Mouse (Mus musculus): ENCODE measurements around the gene Hnf1b. TPM values are rescaled to one million over a fixed set of nuclear protein-coding genes. Genes with fewer than 3 reads are reported as not detected.

The Hnf1b gene
- polyA plus RNA-seq, 1 experiment: 0.40 TPM

GRCm38 (mm10) chr11:83878417-83878952, 28.6 kb downstream of the Hnf1b start:
- Histone ChIP-seq H3K27ac (ENCODE audit: insufficient read depth, low read length) (no peak overlapping the region), H3K27me3 (ENCODE audit: control insufficient read depth, insufficient read depth, low read length) (no peaks in the 10 kb centered on the region), H3K4me1 (ENCODE audit: control insufficient read depth, insufficient read depth, insufficient read length) (no peaks in the 10 kb centered on the region), H3K36me3 (ENCODE audit: control insufficient read depth, insufficient read depth, low read length) (no peaks in the 10 kb centered on the region), H3K4me3 (ENCODE audit: extremely low read depth, insufficient read depth, insufficient read length) (no peak overlapping the region)
- 65% methylated on average over 4 of the region's 4 CpGs for WGBS
- TF ChIP-seq POLR2A (IDR thresholded peaks at IDR 0.05; ENCODE audit: low read depth, low read length): no peak
- no peak for TF ChIP-seq CTCF (IDR thresholded peaks at IDR 0.05; ENCODE audit: extremely low read depth, insufficient read depth, insufficient read length, insufficient replicate concordance)
- DNase-seq (ENCODE audit: low read depth in 1 of 2, low spot score in 2 of 2): no peak

- no peak overlapping the region for H3K4me3 ChIP-seq (ENCODE audit: extremely low read depth, insufficient read depth, insufficient read length)
- 38% methylated on average over 3 of the region's 3 CpGs for WGBS
- H3K36me3 ChIP-seq (ENCODE audit: control insufficient read depth, insufficient read depth, low read length): no peaks in the 10 kb centered on the region
- H3K4me1 ChIP-seq (ENCODE audit: control insufficient read depth, insufficient read depth, insufficient read length): no peaks in the 10 kb centered on the region
- H3K27ac ChIP-seq (ENCODE audit: insufficient read depth, low read length): no peak overlapping the region
- DNase-seq (ENCODE audit: low read depth in 1 of 2, low spot score in 2 of 2): no peak
- TF ChIP-seq POLR2A (IDR thresholded peaks at IDR 0.05; ENCODE audit: low read depth, low read length) (no peak), CTCF (IDR thresholded peaks at IDR 0.05; ENCODE audit: extremely low read depth, insufficient read depth, insufficient read length, insufficient replicate concordance) (no peak)
- no peaks in the 10 kb centered on the region for H3K27me3 ChIP-seq (ENCODE audit: control insufficient read depth, insufficient read depth, low read length)
Measured at GRCm38 (mm10) chr11:83879130-83879529, 29.3 kb downstream of the Hnf1b start.

GRCm38 (mm10) chr11:83881438-83881837, 31.6 kb downstream of the Hnf1b start:
- H3K36me3 ChIP-seq (ENCODE audit: control insufficient read depth, insufficient read depth, low read length): no peaks in the 10 kb centered on the region
- no peak overlapping the region for H3K4me3 ChIP-seq (ENCODE audit: extremely low read depth, insufficient read depth, insufficient read length)
- WGBS: 86% methylated on average over 5 of the region's 5 CpGs
- TF ChIP-seq CTCF (IDR thresholded peaks at IDR 0.05; ENCODE audit: extremely low read depth, insufficient read depth, insufficient read length, insufficient replicate concordance): no peak
- no peak for TF ChIP-seq POLR2A (IDR thresholded peaks at IDR 0.05; ENCODE audit: low read depth, low read length)
- DNase-seq (ENCODE audit: low read depth in 1 of 2, low spot score in 2 of 2): no peak
- no peaks in the 10 kb centered on the region for H3K27me3 ChIP-seq (ENCODE audit: control insufficient read depth, insufficient read depth, low read length)
- no peaks in the 10 kb centered on the region for H3K4me1 ChIP-seq (ENCODE audit: control insufficient read depth, insufficient read depth, insufficient read length)
- no peak overlapping the region for H3K27ac ChIP-seq (ENCODE audit: insufficient read depth, low read length)

- DNase-seq (ENCODE audit: low read depth in 1 of 2, low spot score in 2 of 2): no peak
- no peak overlapping the region for H3K4me3 ChIP-seq (ENCODE audit: extremely low read depth, insufficient read depth, insufficient read length)
- 28% methylated on average over 6 of the region's 6 CpGs for WGBS
- no peak overlapping the region for H3K27ac ChIP-seq (ENCODE audit: insufficient read depth, low read length)
- TF ChIP-seq CTCF (IDR thresholded peaks at IDR 0.05; ENCODE audit: extremely low read depth, insufficient read depth, insufficient read length, insufficient replicate concordance) (no peak), POLR2A (IDR thresholded peaks at IDR 0.05; ENCODE audit: low read depth, low read length) (no peak)
- no peaks in the 10 kb centered on the region for H3K4me1 ChIP-seq (ENCODE audit: control insufficient read depth, insufficient read depth, insufficient read length)
- no peaks in the 10 kb centered on the region for H3K27me3 ChIP-seq (ENCODE audit: control insufficient read depth, insufficient read depth, low read length)
- H3K36me3 ChIP-seq (ENCODE audit: control insufficient read depth, insufficient read depth, low read length): no peaks in the 10 kb centered on the region
Measured at GRCm38 (mm10) chr11:83882552-83882951, 32.7 kb downstream of the Hnf1b start.

GRCm38 (mm10) chr11:83883074-83883473, 33.2 kb downstream of the Hnf1b start:
- H3K27me3 ChIP-seq (ENCODE audit: control insufficient read depth, insufficient read depth, low read length): no peaks in the 10 kb centered on the region
- WGBS: 83% methylated on average over 6 of the region's 6 CpGs
- DNase-seq (ENCODE audit: low read depth in 1 of 2, low spot score in 2 of 2): no peak
- TF ChIP-seq CTCF (IDR thresholded peaks at IDR 0.05; ENCODE audit: extremely low read depth, insufficient read depth, insufficient read length, insufficient replicate concordance) (no peak), POLR2A (IDR thresholded peaks at IDR 0.05; ENCODE audit: low read depth, low read length) (no peak)
- H3K4me3 ChIP-seq (ENCODE audit: extremely low read depth, insufficient read depth, insufficient read length): no peak overlapping the region
- no peaks in the 10 kb centered on the region for H3K4me1 ChIP-seq (ENCODE audit: control insufficient read depth, insufficient read depth, insufficient read length)
- H3K27ac ChIP-seq (ENCODE audit: insufficient read depth, low read length): no peak overlapping the region
- H3K36me3 ChIP-seq (ENCODE audit: control insufficient read depth, insufficient read depth, low read length): no peaks in the 10 kb centered on the region

GRCm38 (mm10) chr11:83883812-83884211, 33.9 kb downstream of the Hnf1b start:
- Histone ChIP-seq H3K27ac (ENCODE audit: insufficient read depth, low read length) (no peak overlapping the region), H3K4me3 (ENCODE audit: extremely low read depth, insufficient read depth, insufficient read length) (no peak overlapping the region), H3K27me3 (ENCODE audit: control insufficient read depth, insufficient read depth, low read length) (no peaks in the 10 kb centered on the region), H3K36me3 (ENCODE audit: control insufficient read depth, insufficient read depth, low read length) (no peaks in the 10 kb centered on the region), H3K4me1 (ENCODE audit: control insufficient read depth, insufficient read depth, insufficient read length) (no peaks in the 10 kb centered on the region)
- TF ChIP-seq POLR2A (IDR thresholded peaks at IDR 0.05; ENCODE audit: low read depth, low read length): no peak
- TF ChIP-seq CTCF (IDR thresholded peaks at IDR 0.05; ENCODE audit: extremely low read depth, insufficient read depth, insufficient read length, insufficient replicate concordance): no peak
- 88% methylated on average over 9 of the region's 9 CpGs for WGBS
- no peak for DNase-seq (ENCODE audit: low read depth in 1 of 2, low spot score in 2 of 2)

- DNase-seq (ENCODE audit: low read depth in 1 of 2, low spot score in 2 of 2): no peak
- no peaks in the 10 kb centered on the region for H3K27me3 ChIP-seq (ENCODE audit: control insufficient read depth, insufficient read depth, low read length)
- H3K27ac ChIP-seq (ENCODE audit: insufficient read depth, low read length): no peak overlapping the region
- no peaks in the 10 kb centered on the region for H3K36me3 ChIP-seq (ENCODE audit: control insufficient read depth, insufficient read depth, low read length)
- H3K4me1 ChIP-seq (ENCODE audit: control insufficient read depth, insufficient read depth, insufficient read length): no peaks in the 10 kb centered on the region
- no peak overlapping the region for H3K4me3 ChIP-seq (ENCODE audit: extremely low read depth, insufficient read depth, insufficient read length)
- WGBS: 92% methylated on average over 8 of the region's 8 CpGs
- TF ChIP-seq CTCF (IDR thresholded peaks at IDR 0.05; ENCODE audit: extremely low read depth, insufficient read depth, insufficient read length, insufficient replicate concordance) (no peak), POLR2A (IDR thresholded peaks at IDR 0.05; ENCODE audit: low read depth, low read length) (no peak)
Measured at GRCm38 (mm10) chr11:83885175-83885574, 35.3 kb downstream of the Hnf1b start.
